Mouse (Mus musculus) heart, adult 11 months (tissue): ENCODE measurements around the gene Hif1an.

ENCODE experiments used
- DNase-seq: peaks from one replicate; pipeline ENCODE4 v3.0.0; 2022

The Hif1an gene

GRCm38 (mm10) chr19:44562652-44563206, at the start of gene Hif1an:
Gene Hif1an, plus strand, starts transcription at chr19:44562850.
- DNase-seq, result peak; percentile 99

GRCm38 (mm10) chr19:44513054-44513833, 49.4 kb upstream of the Hif1an start:
- no peak for DNase-seq

GRCm38 (mm10) chr19:44513921-44514482, 48.6 kb upstream of the Hif1an start:
- no peak for DNase-seq

DNA sequence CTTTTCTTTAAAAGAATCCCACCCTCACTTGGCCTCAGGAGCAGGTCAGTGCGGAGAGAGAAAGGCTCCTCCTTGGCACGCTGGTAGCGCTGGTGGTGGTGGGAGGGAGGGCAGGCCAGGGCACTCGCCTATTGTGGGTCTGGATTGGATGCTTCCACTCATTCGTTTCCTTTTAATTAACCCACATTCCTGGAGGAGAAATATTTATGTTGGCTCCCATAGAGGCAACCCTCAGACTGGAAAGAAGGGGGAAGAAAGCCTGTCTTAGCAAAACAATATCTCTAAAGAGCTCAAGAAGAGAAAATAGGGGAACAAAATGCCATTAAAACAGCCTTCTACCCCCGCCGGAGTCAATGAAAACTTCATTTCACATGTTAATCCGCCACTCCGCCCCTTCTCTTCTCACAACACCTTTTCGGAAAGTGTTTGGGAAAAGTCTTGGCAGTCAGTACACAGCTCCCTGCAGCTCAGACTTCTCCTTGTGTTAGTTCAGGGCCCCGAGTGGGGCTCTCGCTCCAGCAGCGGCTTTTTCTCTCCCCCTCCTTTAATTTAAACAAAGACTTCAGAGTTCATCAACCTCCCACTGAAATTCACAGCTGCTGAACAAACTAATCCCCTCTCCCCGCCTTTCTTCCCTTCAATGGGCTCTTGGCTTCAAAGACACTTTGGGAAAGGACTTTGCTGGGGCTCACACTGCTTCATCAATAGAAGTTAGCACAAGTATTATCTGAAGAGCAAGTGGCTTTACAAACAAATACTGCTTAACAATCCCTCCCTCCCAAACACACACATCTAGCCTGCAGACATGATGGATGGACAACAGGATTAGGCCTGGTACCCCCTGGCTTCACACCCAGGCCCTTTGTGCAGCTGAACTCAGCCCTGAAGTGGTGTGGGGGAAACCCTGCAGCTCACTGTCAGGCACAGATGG, 47.9 kb upstream of the Hif1an start:
- no peak for DNase-seq

DNA sequence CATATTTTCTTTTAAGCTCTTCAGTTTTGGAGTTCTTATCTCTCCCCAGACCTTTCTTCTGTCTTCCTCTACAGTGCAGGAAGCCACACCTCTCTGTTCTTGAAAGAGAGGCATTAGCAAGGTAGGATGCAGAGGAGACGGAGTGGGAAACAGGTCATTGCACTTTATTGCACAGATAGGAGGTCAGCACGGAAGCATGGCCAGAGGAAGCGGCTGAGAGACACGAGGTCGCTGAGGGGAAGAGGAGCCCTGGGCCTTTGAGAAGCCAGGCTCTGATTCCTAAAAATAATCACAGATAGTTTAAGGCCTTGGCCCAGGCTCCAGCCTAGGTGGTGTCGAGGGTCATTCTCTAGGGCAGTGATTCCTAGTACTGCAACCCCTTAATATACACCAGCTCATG, 46.9 kb upstream of the Hif1an start:
- peak; percentile 92 for DNase-seq

DNA sequence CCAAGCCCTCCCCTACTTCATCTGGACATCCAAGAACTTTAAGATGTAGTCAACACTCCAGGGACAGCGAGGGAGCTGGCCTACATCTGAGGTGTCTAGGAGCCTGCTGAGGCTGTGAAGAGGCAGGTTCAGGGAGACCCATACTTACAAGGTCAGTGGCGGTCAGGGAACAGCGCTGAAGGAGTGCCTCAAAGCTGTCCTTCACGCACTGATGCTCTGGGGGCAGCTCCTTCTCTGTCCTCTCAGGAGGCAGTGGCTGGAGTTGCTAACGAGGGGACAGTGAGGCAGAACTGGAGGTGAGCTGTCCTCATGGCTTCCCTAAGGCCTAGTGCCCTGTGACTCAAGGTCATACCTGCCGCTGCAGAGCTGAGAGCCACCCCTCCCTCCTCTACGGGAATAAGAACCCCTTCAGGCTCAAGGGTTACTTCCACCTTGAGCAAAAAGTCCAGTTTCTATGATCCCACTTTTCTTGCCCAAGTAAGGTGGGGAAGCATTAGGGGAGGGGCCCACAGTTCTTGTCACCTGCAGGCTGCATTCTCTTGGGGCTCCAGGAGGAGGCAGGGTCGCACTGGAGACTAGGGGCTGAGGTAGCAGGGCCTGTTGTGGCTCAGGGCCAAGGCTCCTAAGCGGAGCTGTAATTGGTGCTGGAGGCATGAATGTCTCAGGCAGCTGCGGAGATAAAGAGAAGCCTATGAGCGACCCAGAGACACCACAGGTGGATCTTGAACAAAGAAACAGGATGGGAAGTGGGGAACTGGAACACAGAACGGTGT, 44.5 kb upstream of the Hif1an start:
- peak; percentile 87 for DNase-seq

- peak; percentile 98 for DNase-seq
These were observed 43.5 kb upstream of the Hif1an start for GRCm38 (mm10) chr19:44519152-44519551.

- DNase-seq, result no peak
These were observed 37.0 kb upstream of the Hif1an start for GRCm38 (mm10) chr19:44525551-44526205.

GRCm38 (mm10) chr19:44530018-44530417, 32.6 kb upstream of the Hif1an start:
- DNase-seq, result no peak

DNA sequence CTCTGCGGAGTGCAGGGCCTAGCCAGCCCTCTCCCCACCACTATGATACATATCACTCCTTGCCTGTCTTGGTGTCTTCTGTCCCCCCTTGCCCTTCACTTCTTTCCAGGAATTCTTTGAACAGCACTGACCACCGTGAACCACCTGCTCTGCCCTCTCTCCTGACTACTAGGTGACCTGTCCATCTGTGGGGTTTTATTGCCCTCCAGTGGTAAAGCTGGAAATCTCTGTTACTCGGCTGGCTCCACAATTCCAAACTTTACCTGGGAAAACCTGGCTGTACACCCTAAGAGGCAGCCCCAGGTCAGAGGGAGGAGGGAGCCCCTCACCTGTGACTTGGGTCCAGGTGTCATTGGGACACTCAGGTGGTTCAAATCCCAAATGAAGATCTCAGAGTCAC, 27.3 kb upstream of the Hif1an start:
- DNase-seq, result no peak

DNA sequence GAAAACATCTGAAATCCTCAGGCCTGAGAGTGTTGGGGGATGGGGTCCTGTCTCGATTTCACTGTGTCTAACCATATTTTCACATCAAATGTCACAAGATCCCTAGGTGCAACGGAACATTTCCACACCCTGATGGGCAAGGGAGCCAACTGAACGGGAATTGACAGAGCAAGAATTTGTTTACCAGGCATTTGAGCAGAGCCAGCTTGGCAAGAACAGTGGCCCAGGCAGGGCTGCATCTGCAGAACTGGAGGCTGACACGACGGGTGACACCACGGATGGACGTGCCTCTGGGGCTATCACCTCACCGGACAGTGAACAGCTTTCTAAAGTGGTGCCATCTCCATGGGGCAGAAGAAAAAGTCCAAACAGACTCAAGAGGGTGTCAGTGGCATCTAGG, 25.2 kb upstream of the Hif1an start:
- DNase-seq, result no peak

DNA sequence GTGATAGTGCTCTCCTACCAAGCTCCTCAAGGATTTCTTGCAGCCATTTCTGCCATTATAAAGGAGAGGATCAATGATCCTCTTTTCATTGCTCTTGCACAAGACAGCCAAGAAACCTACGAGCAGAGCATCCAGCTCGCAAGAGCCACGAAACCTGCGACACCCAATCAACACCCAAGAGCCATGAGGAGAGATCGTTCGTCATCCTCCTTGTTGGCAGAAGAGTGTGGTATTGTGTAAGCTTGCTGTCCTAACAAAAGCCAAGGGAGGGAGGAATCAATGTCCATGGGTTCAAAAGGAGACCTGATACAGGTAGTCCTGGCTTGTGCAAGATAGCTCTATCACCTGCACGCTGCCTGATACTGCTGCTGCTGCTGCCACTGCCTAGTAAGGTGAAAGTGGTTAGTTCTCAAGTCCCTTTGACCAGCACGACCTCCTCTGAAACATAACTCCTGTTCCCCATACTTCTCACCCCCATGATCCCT, 19.9 kb upstream of the Hif1an start:
- DNase-seq, result no peak

DNA sequence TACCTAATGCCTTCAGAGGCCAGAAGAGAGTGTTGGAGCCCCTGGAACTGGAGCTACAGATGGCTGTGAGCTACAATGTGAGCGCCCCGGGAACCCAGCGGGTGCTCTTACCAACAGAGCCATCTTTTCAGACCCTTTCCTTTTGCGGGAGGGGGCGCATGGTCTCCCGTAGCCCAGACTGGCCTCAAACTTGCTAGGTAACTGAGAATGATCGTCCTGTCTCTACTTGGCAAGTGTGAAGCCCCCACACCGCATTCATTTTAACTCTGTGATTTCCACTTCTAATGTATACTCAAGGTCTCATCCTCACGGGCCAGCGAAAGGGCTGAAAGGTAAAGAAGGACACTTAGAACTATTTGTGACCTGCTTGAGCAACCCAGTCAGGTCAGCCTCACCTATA, 18.3 kb upstream of the Hif1an start:
- peak; percentile 93 for DNase-seq

DNA sequence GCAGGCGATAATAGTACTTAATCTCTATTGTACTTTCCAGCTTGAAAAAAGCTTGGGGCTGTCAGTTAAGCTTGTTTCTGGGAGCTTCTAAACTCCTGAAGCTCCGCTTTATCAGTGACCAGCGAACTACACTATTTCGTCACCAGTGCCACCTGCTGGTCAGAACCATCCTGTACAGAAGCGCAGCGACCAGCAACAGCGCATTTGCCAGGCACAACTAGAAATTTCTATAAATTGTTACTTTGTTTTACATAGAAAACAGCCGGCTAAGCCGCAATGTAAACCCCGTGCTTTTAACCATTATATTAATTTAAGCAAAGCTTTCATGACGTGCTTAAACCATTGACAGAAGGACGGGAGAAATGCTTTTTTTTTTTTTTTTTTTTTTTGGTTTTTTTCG, 17.9 kb upstream of the Hif1an start:
- DNase-seq, result peak; percentile 94

GRCm38 (mm10) chr19:44545321-44546041, 17.2 kb upstream of the Hif1an start, which contains the start of gene Sec31b:
Gene Sec31b, minus strand, starts transcription at chr19:44545864.
- peak; percentile 97 for DNase-seq

DNA sequence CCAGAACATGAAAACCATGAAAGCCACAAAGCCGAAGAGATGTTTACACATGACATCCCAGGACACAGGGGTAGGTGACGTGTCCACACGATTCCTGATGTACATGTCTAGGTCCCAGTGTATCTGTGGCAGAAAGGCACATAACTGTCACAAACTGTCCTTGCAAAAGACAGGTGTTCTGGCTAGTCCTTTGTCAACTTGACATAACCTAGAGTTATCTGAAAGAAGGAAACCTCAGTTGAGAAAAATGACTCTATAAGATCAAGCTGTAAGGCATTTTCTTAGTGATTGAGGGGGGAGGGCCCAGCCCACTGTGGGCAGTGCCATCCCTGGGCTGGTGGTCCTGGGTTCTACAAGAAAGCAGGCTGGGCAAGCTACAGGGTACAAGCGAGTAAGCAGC, 9.9 kb upstream of the Hif1an start, which contains the start of gene Gm20538:
Gene Gm20538 (minus strand): TSS at position 101 of the 400 bp plus-strand sequence.
- no peak for DNase-seq

DNA sequence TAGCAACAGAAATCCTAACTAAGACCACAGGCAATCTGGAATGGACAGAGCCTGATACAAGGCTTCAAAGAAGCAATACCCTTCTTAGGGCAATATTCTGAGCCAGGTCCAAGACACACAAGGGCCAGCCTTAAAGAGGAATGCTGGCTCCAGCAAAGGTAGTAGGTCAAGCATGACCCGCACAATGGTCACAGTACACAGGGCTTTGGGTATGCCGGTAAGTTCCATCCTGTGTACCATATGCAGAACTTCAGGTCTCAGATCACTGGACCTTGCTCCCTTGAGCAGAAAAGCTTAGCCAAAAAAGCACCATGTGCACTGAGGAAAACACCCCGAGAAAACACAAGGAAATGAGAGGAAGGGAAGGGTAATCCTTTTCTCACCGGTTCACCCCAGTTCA, 9.4 kb upstream of the Hif1an start:
- no peak for DNase-seq

GRCm38 (mm10) chr19:44554490-44554860, 8.2 kb upstream of the Hif1an start:
- DNase-seq, result peak; percentile 91

DNA sequence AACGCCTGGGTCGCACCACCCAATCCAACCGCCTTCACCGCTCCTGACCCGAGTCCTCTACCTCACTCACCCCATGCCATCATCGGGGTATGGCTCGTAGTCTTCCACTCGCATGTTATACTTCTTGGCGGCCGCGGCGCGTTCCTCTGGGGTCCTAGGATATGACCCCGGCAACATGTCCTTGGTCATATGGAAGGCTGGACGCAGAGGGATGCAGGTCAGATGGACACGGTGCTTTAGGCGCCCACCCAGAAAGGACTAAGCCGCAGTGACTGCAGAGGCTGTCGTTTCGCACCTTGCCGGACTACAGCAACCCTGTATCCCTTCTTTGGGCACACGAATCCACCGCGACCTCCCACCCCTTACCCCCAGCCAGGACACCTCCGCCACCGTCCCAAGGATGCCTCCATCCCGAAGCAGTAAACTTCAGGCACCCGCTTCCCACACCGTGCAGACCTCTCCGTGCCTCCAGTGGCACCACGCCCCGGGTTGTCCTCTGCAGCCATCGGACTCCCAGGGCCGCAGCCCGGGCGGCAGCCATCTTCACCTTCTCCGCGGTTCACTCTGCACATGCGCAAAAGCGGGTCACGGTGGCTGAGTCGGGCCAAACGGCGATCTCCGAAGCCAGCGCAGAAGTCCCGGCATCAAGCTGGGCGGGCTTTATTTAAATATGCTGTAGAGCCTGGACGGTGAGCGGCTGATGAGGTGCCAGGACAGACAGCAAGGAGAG, 7.6 kb upstream of the Hif1an start, which contains the start of gene Ndufb8:
Gene Ndufb8 (minus strand): TSS at position 580 of the 730 bp plus-strand sequence.
- peak; percentile 99 for DNase-seq

GRCm38 (mm10) chr19:44564006-44564405, 1.4 kb downstream of the Hif1an start:
- DNase-seq, result no peak
